Mouse (Mus musculus) liver, postnatal 0 days (tissue): ENCODE measurements around the gene Natd1.

ENCODE experiments used
- CTCF ChIP-seq: sonication (generic); IDR thresholded peaks from 2 replicates; pipeline ENCODE4 v1.5.1; 2016; ENCODE audit warnings: antibody characterized with exemption, low read depth
- EP300 ChIP-seq: IDR thresholded peaks from 2 replicates; pipeline ENCODE4 v1.6.1; 2016; ENCODE audit warnings: antibody characterized with exemption, low read depth, mild to moderate bottlenecking

GRCm38 (mm10) chr11:60866021-60866420, 48.5 kb downstream of the Natd1 start:
- TF ChIP-seq CTCF, result no peak
- TF ChIP-seq EP300, result no peak
